ENCODE assay signal across 9 mouse cellular contexts in genomic region chr11:33787362-33787761, GRCm38 (mm10).
DNase-seq lines count a peak whose midpoint lies in the region; ATAC-seq and TF ChIP-seq lines count a peak whose summit lies in the region.
"Had no signal": no experiment of that assay in that cellular context is flagged by ENCODE, and none has a peak within 500 bp of the region (broad histone marks: within the 10 kb centered on the region; RNA-seq: fewer than 3 reads in every experiment).

No protein-coding gene starts in this region.

- no peak for TF ChIP-seq EP300 in liver, postnatal 0 days (IDR thresholded peaks at IDR 0.05; ENCODE audit: low read depth)

- H3K4me2 ChIP-seq in hindbrain, embryonic 11.5 days (replicated peaks; ENCODE audit: low read depth, low read length) = no peak overlapping the region
- H3K4me2 ChIP-seq in hindbrain, embryonic 12.5 days (replicated peaks) = no peak overlapping the region
- no peak overlapping the region for H3K4me2 ChIP-seq in liver, postnatal 0 days (ENCODE audit: low read depth, low read length)

- no peaks in the 10 kb centered on the region for H3K27me3 ChIP-seq in hindbrain, embryonic 11.5 days (ENCODE audit: control insufficient read depth, insufficient read depth, low read length)
- H3K27me3 ChIP-seq in hindbrain, embryonic 12.5 days = no peaks in the 10 kb centered on the region
- H3K27me3 ChIP-seq in liver, postnatal 0 days (ENCODE audit: insufficient read depth, low read length) = no peaks in the 10 kb centered on the region

- H3K4me1 ChIP-seq in hindbrain, embryonic 11.5 days (replicated peaks; ENCODE audit: control insufficient read depth, insufficient read depth, low read length) = peaks cover 4% of the 10 kb centered on the region; the same call in 1 of the 2 replicates
- H3K4me1 ChIP-seq in hindbrain, embryonic 12.5 days = peaks cover 20% of the 10 kb centered on the region
- no peaks in the 10 kb centered on the region for H3K4me1 ChIP-seq in ES-E14 (ENCODE audit: control insufficient read depth in 2 of 2, insufficient read depth in 2 of 2, low read length in 2 of 2, poor library complexity in 1 of 2)
- H3K4me1 ChIP-seq in liver, postnatal 0 days (ENCODE audit: insufficient read depth) = no peaks in the 10 kb centered on the region

- no peak overlapping the region for H3K9ac ChIP-seq in hindbrain, embryonic 11.5 days (ENCODE audit: low read depth, low read length)
- H3K9ac ChIP-seq in hindbrain, embryonic 12.5 days = no peak overlapping the region
- no peak overlapping the region for H3K9ac ChIP-seq in ES-E14 (ENCODE audit: insufficient read depth, low read depth, low read length, poor library complexity, severe bottlenecking)
- no peak overlapping the region for H3K9ac ChIP-seq in liver, postnatal 0 days (replicated peaks)

- 37% methylated on average over 5 of the region's 5 CpGs for WGBS in hindbrain, embryonic 11.5 days
- WGBS in hindbrain, embryonic 12.5 days = 35% methylated on average over 5 of the region's 5 CpGs
- WGBS in liver, postnatal 0 days (ENCODE audit: insufficient replicate concordance) = 35% methylated on average over 5 of the region's 5 CpGs

- H3K4me3 ChIP-seq in hindbrain, embryonic 11.5 days (ENCODE audit: low read depth, low read length) = no peak overlapping the region
- no peak overlapping the region for H3K4me3 ChIP-seq in hindbrain, embryonic 12.5 days
- H3K4me3 ChIP-seq in ES-E14 (ENCODE audit: insufficient read depth in 1 of 2, low read depth in 1 of 2, low read length in 2 of 2, poor library complexity in 1 of 2, severe bottlenecking in 1 of 2) = no peak overlapping the region
- H3K4me3 ChIP-seq in liver, postnatal 0 days (ENCODE audit: low read depth, low read length) = no peak overlapping the region

- DNase-seq in hindbrain, embryonic 11.5 days (ENCODE audit: low spot score) = peak; percentile 81
- DNase-seq in ES-E14 (ENCODE audit: low read depth, low spot score) = peak; percentile 61
- DNase-seq in c-Kit-positive CD71-positive TER-119-negative erythroid progenitor cells, embryonic 14.5 days (ENCODE audit: low read depth) = peak; percentile 9
- DNase-seq in liver, postnatal 0 days = peak; percentile 24
- no peak for DNase-seq in left cerebral cortex, postnatal 25 days (ENCODE audit: low spot score in 2 of 2)
- no peak for DNase-seq in left cerebral cortex, adult 9 months (ENCODE audit: low spot score in 2 of 2)
- DNase-seq in layer of hippocampus, postnatal 36 days = no peak

- H3K36me3 ChIP-seq in hindbrain, embryonic 11.5 days (ENCODE audit: control insufficient read depth, insufficient read depth, low read length) = no peaks in the 10 kb centered on the region
- H3K36me3 ChIP-seq in hindbrain, embryonic 12.5 days = no peaks in the 10 kb centered on the region
- no peaks in the 10 kb centered on the region for H3K36me3 ChIP-seq in ES-E14 (ENCODE audit: control insufficient read depth, insufficient read depth, low read length, poor library complexity, severe bottlenecking)
- no peaks in the 10 kb centered on the region for H3K36me3 ChIP-seq in liver, postnatal 0 days (replicated peaks; ENCODE audit: insufficient read depth, low read length)

- intact Hi-C loops in left cerebral cortex, postnatal 25 days (cut with DNase I) = no loop called here

- ATAC-seq in hindbrain, embryonic 11.5 days (ENCODE audit: low FRiP score) = no peak
- ATAC-seq in hindbrain, embryonic 12.5 days (ENCODE audit: low FRiP score) = no peak
- ATAC-seq in liver, postnatal 0 days = no peak

- H3K27ac ChIP-seq in hindbrain, embryonic 11.5 days (ENCODE audit: low read depth, low read length) = no peak overlapping the region
- no peak overlapping the region for H3K27ac ChIP-seq in hindbrain, embryonic 12.5 days
- H3K27ac ChIP-seq in ES-E14 (ENCODE audit: insufficient read depth, low read depth, low read length, poor library complexity, severe bottlenecking) = no peak overlapping the region
- no peak overlapping the region for H3K27ac ChIP-seq in liver, postnatal 0 days (ENCODE audit: low read depth)
- H3K27ac ChIP-seq: macrophage had no signal

- no peaks in the 10 kb centered on the region for H3K9me3 ChIP-seq in hindbrain, embryonic 11.5 days (ENCODE audit: control insufficient read depth, low read length)
- H3K9me3 ChIP-seq in hindbrain, embryonic 12.5 days (replicated peaks) = no peaks in the 10 kb centered on the region
- no peaks in the 10 kb centered on the region for H3K9me3 ChIP-seq in ES-E14 (ENCODE audit: control insufficient read depth, insufficient read depth, low read depth, low read length)
- no peaks in the 10 kb centered on the region for H3K9me3 ChIP-seq in liver, postnatal 0 days (ENCODE audit: low read length)

- TF ChIP-seq CTCF in liver, postnatal 0 days (IDR thresholded peaks at IDR 0.05; ENCODE audit: low read depth) = no peak

- in situ Hi-C loops in ES-E14 (cut with MboI; ENCODE audit: low sequenced_read_pairs in 2 of 2, unreplicated experiment in 2 of 2) = no loop called here

TF ChIP-seq in ES-E14, 5 proteins besides CTCF, POLR2A, EP300 and RAD21:
- TF ChIP-seq ZNF384 (IDR thresholded peaks at IDR 0.05; ENCODE audit: low read depth, low read length) = peak; percentile 76
- no peak for TF ChIP-seq CHD2 (IDR thresholded peaks at IDR 0.05; ENCODE audit: low read depth, low read length)

Comparison
In these comparisons a context has a peak if more than half of its experiments do, and no peak if none do; other contexts are left out.
1. DNase-seq: peak in hindbrain, embryonic 11.5 days (single experiment), ES-E14 (single experiment), c-Kit-positive CD71-positive TER-119-negative erythroid progenitor cells, embryonic 14.5 days (single experiment) and liver, postnatal 0 days (single experiment); none in left cerebral cortex, postnatal 25 days (0 of 2), left cerebral cortex, adult 9 months (0 of 2) and layer of hippocampus, postnatal 36 days (0 of 2).